Mouse (Mus musculus) thymus, adult 2 months (tissue): ENCODE data around the gene Gng10.

ENCODE experiments used
- CTCF ChIP-seq: fragments of 200-500 bp; IDR thresholded peaks from 2 replicates; pipeline ENCODE4 v1.5.1; 2012; ENCODE audit warnings: mild to moderate bottlenecking, control low read depth, low read length, moderate library complexity, borderline replicate concordance; ENCODE audit not compliant: control insufficient read depth, poor library complexity, insufficient read depth; ENCODE audit errors: extremely low read depth
- POLR2A ChIP-seq: fragments of 200-500 bp; IDR thresholded peaks from 2 replicates; pipeline ENCODE4 v1.6.1; 2012; ENCODE audit warnings: mild to moderate bottlenecking, low read length, control low read depth, moderate library complexity; ENCODE audit not compliant: control insufficient read depth, poor library complexity, insufficient read depth; ENCODE audit errors: extremely low read depth

DNA sequence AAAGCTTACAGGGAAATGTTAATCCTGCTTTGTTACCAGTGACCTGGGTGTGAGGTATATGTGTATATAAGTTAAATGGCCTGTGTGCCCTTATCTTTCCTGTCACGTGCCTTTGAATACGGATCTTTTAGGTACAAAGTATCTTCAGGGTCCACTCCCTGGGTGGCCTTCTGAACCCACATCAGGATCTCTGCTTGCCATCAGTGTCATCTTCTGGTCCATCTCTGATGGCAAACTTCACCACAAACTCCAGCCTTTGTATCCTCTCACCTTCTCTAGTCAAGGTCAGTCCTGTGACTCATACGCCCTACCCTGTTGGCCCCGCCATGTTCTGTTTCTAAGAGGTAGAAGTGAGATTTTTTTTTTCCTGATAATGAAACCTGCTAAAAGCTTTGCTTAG, 40.1 kb upstream of the Gng10 start, which contains the start of gene Dnajc25:
- no peak for TF ChIP-seq POLR2A
- no peak for TF ChIP-seq CTCF
